Mouse (Mus musculus): ENCODE measurements around the gene Polr3a. TPM values are rescaled to one million over a fixed set of nuclear protein-coding genes. Genes with fewer than 3 reads are reported as not detected.
A peak's percentile ranks its signal among the peaks of the same experiment; 100 is the strongest.
"Not testable (repeated sequence)": the region's sequence is repeated elsewhere in the genome, so short reads cannot be mapped to it uniquely, and the experiment has no call there.

Gene Polr3a
- total and polyA plus RNA-seq, 2 experiments from 2014 or later: 13.4 to 29.9 TPM

- whole genome bisulfite sequencing: 82% methylated on average over 9 of the region's 9 CpGs
- Histone ChIP-seq H3K36me3 (ENCODE audit: insufficient read depth) (peaks cover 55% of the 10 kb centered on the region), H3K27ac (ENCODE audit: low read depth, low read length) (no peak overlapping the region), H3K4me1 (ENCODE audit: insufficient read depth) (peaks cover 16% of the 10 kb centered on the region), H3K4me3 (ENCODE audit: low read depth, low read length) (no peak overlapping the region), H3K9ac (0 out of 2 replicates have a peak overlapping the region, but pooled peaks have one; percentile 18), H3K4me2 (ENCODE audit: low read depth) (no peak overlapping the region), H3K27me3 (ENCODE audit: insufficient read depth, low read length) (no peaks in the 10 kb centered on the region), H3K9me3 (ENCODE audit: low read length) (no peaks in the 10 kb centered on the region)
- ATAC-seq (no peak), DNase-seq (no peak)
- TF ChIP-seq CTCF (IDR thresholded peaks at IDR 0.05; ENCODE audit: low read depth): no peak
Observed at GRCm38 (mm10) chr14:24493256-24493655, 6.4 kb upstream of the Polr3a start.

- WGBS: 6% methylated on average over 11 of the region's 11 CpGs
- Histone ChIP-seq H3K27ac (ENCODE audit: low read depth, low read length) (peak overlapping the region; percentile 90), H3K4me1 (ENCODE audit: insufficient read depth) (peaks cover 16% of the 10 kb centered on the region), H3K9me3 (ENCODE audit: low read length) (no peaks in the 10 kb centered on the region), H3K4me2 (ENCODE audit: low read depth) (peak overlapping the region; percentile 62), H3K4me3 (ENCODE audit: low read depth, low read length) (peak overlapping the region; percentile 70), H3K9ac (peak overlapping the region; percentile 88), H3K27me3 (ENCODE audit: insufficient read depth, low read length) (no peaks in the 10 kb centered on the region), H3K36me3 (ENCODE audit: insufficient read depth) (peaks cover 37% of the 10 kb centered on the region)
- ATAC-seq (peak; percentile 30), DNase-seq (no peak)
- TF ChIP-seq CTCF (IDR thresholded peaks at IDR 0.05; ENCODE audit: low read depth): no peak
Observed at GRCm38 (mm10) chr14:24491266-24491981, 4.6 kb upstream of the Polr3a start.

GRCm38 (mm10) chr14:24490468-24491265 is 3.8 kb upstream of the Polr3a start:
- H3K9ac ChIP-seq: peak overlapping the region; percentile 88
- 1% methylated on average over 64 of the region's 64 CpGs for WGBS
- H3K27ac ChIP-seq (ENCODE audit: low read depth, low read length): peak overlapping the region; percentile 90
- peak; percentile 98 for DNase-seq
- H3K4me3 ChIP-seq (ENCODE audit: low read depth, low read length): peak overlapping the region; percentile 70
- peak; percentile 95 for ATAC-seq
- H3K4me1 ChIP-seq (ENCODE audit: insufficient read depth): peaks cover 21% of the 10 kb centered on the region
- no peak for TF ChIP-seq CTCF (IDR thresholded peaks at IDR 0.05; ENCODE audit: low read depth)
- H3K4me2 ChIP-seq (ENCODE audit: low read depth): peak overlapping the region; percentile 62
- H3K27me3 ChIP-seq (ENCODE audit: insufficient read depth, low read length): no peaks in the 10 kb centered on the region
- H3K9me3 ChIP-seq (ENCODE audit: low read length): no peaks in the 10 kb centered on the region
- peaks cover 30% of the 10 kb centered on the region for H3K36me3 ChIP-seq (ENCODE audit: insufficient read depth)

- H3K4me3 ChIP-seq (ENCODE audit: low read depth, low read length); H3K27me3 ChIP-seq (ENCODE audit: insufficient read depth, low read length); DNase-seq; H3K9me3 ChIP-seq (ENCODE audit: low read length); H3K27ac ChIP-seq (ENCODE audit: low read depth, low read length); H3K9ac ChIP-seq; ATAC-seq: not testable (repeated sequence)
- peaks cover 24% of the 10 kb centered on the region for H3K36me3 ChIP-seq (ENCODE audit: insufficient read depth)
- peaks cover 21% of the 10 kb centered on the region for H3K4me1 ChIP-seq (ENCODE audit: insufficient read depth)
- peak overlapping the region; percentile 62; the same call in 1 of the 2 replicates for H3K4me2 ChIP-seq (ENCODE audit: low read depth)
- WGBS: 89% methylated on average over 7 of the region's 7 CpGs
Observed at GRCm38 (mm10) chr14:24489772-24490171, 2.9 kb upstream of the Polr3a start.

GRCm38 (mm10) chr14:24486241-24486767 is 554 bp downstream of the Polr3a start:
- no peaks in the 10 kb centered on the region for H3K27me3 ChIP-seq (ENCODE audit: insufficient read depth, low read length)
- DNase-seq (no peak), ATAC-seq (0 out of 2 replicates have a peak, but pooled peaks have one; percentile 1)
- TF ChIP-seq CTCF (IDR thresholded peaks at IDR 0.05; ENCODE audit: low read depth): no peak
- peaks cover 30% of the 10 kb centered on the region for H3K36me3 ChIP-seq (ENCODE audit: insufficient read depth)
- peaks cover 10% of the 10 kb centered on the region for H3K4me1 ChIP-seq (ENCODE audit: insufficient read depth)
- peak overlapping the region; percentile 92 for H3K4me3 ChIP-seq (ENCODE audit: low read depth, low read length)
- H3K27ac ChIP-seq (ENCODE audit: low read depth, low read length): no peak overlapping the region
- H3K9ac ChIP-seq: peak overlapping the region; percentile 74
- peak overlapping the region; percentile 76 for H3K4me2 ChIP-seq (ENCODE audit: low read depth)
- H3K9me3 ChIP-seq (ENCODE audit: low read length): no peaks in the 10 kb centered on the region
- WGBS: 8% methylated on average over 13 of the region's 13 CpGs

- ATAC-seq (no peak), DNase-seq (no peak)
- Histone ChIP-seq H3K9ac (no peak overlapping the region), H3K4me3 (ENCODE audit: low read depth, low read length) (no peak overlapping the region), H3K4me2 (ENCODE audit: low read depth) (no peak overlapping the region), H3K27me3 (ENCODE audit: insufficient read depth, low read length) (no peaks in the 10 kb centered on the region), H3K9me3 (ENCODE audit: low read length) (no peaks in the 10 kb centered on the region), H3K27ac (ENCODE audit: low read depth, low read length) (no peak overlapping the region), H3K4me1 (ENCODE audit: insufficient read depth) (no peaks in the 10 kb centered on the region), H3K36me3 (ENCODE audit: insufficient read depth) (peaks cover 93% of the 10 kb centered on the region)
- no peak for TF ChIP-seq CTCF (IDR thresholded peaks at IDR 0.05; ENCODE audit: low read depth)
- WGBS: 90% methylated on average over 6 of the region's 6 CpGs
Observed at GRCm38 (mm10) chr14:24468806-24469205, 18.1 kb downstream of the Polr3a start.

GRCm38 (mm10) chr14:24458191-24458590 is 28.7 kb downstream of the Polr3a start:
- Histone ChIP-seq H3K4me1 (ENCODE audit: insufficient read depth) (no peaks in the 10 kb centered on the region), H3K4me2 (ENCODE audit: low read depth) (no peak overlapping the region), H3K36me3 (ENCODE audit: insufficient read depth) (peaks cover 96% of the 10 kb centered on the region), H3K27me3 (ENCODE audit: insufficient read depth, low read length) (no peaks in the 10 kb centered on the region), H3K9ac (no peak overlapping the region), H3K27ac (ENCODE audit: low read depth, low read length) (no peak overlapping the region), H3K9me3 (ENCODE audit: low read length) (no peaks in the 10 kb centered on the region), H3K4me3 (ENCODE audit: low read depth, low read length) (no peak overlapping the region)
- no peak for ATAC-seq
- WGBS: 82% methylated on average over 3 of the region's 3 CpGs
- no peak for DNase-seq
- no peak for TF ChIP-seq CTCF (IDR thresholded peaks at IDR 0.05; ENCODE audit: low read depth)

GRCm38 (mm10) chr14:24443529-24443928 is 43.3 kb downstream of the Polr3a start:
- H3K4me2 ChIP-seq (ENCODE audit: low read depth); ATAC-seq; H3K27ac ChIP-seq (ENCODE audit: low read depth, low read length); DNase-seq; H3K27me3 ChIP-seq (ENCODE audit: insufficient read depth, low read length); H3K4me1 ChIP-seq (ENCODE audit: insufficient read depth); H3K4me3 ChIP-seq (ENCODE audit: low read depth, low read length); H3K9me3 ChIP-seq (ENCODE audit: low read length); H3K9ac ChIP-seq: not testable (repeated sequence)
- WGBS: 88% methylated on average over 4 of the region's 4 CpGs
- H3K36me3 ChIP-seq (ENCODE audit: insufficient read depth): peaks cover 21% of the 10 kb centered on the region

Data from forebrain, postnatal 0 days (tissue).